In the genomic region with DNA sequence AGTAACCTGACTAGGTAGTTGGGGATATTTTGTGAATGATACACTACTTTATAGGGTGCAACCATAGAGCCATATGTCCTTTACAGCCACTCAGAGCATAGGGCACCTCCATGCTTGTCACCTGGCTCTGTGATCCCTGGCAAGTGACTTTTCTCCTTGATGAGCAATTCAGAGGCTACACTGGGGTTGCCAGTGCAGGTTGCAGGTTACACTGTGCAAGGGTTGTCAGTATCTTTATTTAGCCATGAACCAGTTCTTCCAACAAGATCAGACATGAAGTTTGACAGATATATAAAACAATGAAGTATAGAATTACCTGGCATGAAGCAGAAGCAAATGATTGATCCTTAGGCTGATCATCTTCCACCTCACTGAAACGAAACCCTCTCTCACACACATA, we compare ENCODE assay signal across 26 mouse cellular contexts. TPM values are rescaled to one million over a fixed set of nuclear protein-coding genes. Genes with fewer than 3 reads are reported as not detected.
DNase-seq lines count a peak whose midpoint lies in the region; ATAC-seq and TF ChIP-seq lines count a peak whose summit lies in the region.
"Had no signal": no experiment of that assay in that cellular context is flagged by ENCODE, and none has a peak within 500 bp of the region (broad histone marks: within the 10 kb centered on the region; RNA-seq: fewer than 3 reads in every experiment).

No protein-coding gene starts in this region.

- whole genome bisulfite sequencing in liver, postnatal 0 days (ENCODE audit: insufficient replicate concordance), result 67% methylated on average over 1 of the region's 1 CpGs

- H3K27ac ChIP-seq in liver, postnatal 0 days (ENCODE audit: low read depth), result no peak overlapping the region
- H3K27ac ChIP-seq: embryonic facial prominence, embryonic 13.5 days; embryonic facial prominence, embryonic 15.5 days; forebrain, embryonic 13.5 days had no signal

- peak; percentile 41 for DNase-seq in gastrocnemius, adult 18-20 months (ENCODE audit: low spot score)
- no peak for DNase-seq in gastrocnemius, postnatal 14 days
- peak; percentile 35 for DNase-seq in urinary bladder, postnatal 14 days (ENCODE audit: low spot score)
- no peak for DNase-seq in urinary bladder, postnatal 25 days (ENCODE audit: low spot score)
- DNase-seq in gonadal fat pad, adult 2 months (ENCODE audit: low read depth), result peak; percentile 88
- no peak for DNase-seq in liver, postnatal 0 days
- no peak for DNase-seq in left cerebral cortex, adult 9 months (ENCODE audit: low spot score in 2 of 2)
- DNase-seq: adrenal gland, adult 2 months; adrenal gland, postnatal 10 days; adrenal gland, postnatal 25 days; B cell, adult 2 months; cerebellum, adult 11 months; cerebellum, adult 18-20 months; cerebellum, adult 8-10 months; cerebellum, adult 9-11 months; cerebellum, postnatal 14 days; cerebellum, postnatal 36 days; embryo, embryonic 11 days had no signal

- H3K4me1 ChIP-seq in liver, postnatal 0 days (ENCODE audit: insufficient read depth), result no peaks in the 10 kb centered on the region
- H3K4me1 ChIP-seq: forebrain, embryonic 13.5 days had no signal

- no peaks in the 10 kb centered on the region for H3K9me3 ChIP-seq in liver, postnatal 0 days (ENCODE audit: low read length)
- H3K9me3 ChIP-seq: embryonic facial prominence, embryonic 13.5 days; embryonic facial prominence, embryonic 15.5 days; forebrain, embryonic 13.5 days had no signal

- H3K4me2 ChIP-seq in liver, postnatal 0 days (ENCODE audit: low read depth, low read length), result no peak overlapping the region
- H3K4me2 ChIP-seq: embryonic facial prominence, embryonic 13.5 days; embryonic facial prominence, embryonic 15.5 days; forebrain, embryonic 13.5 days had no signal

- H3K9ac ChIP-seq in liver, postnatal 0 days (replicated peaks), result no peak overlapping the region
- H3K9ac ChIP-seq: embryonic facial prominence, embryonic 13.5 days; embryonic facial prominence, embryonic 15.5 days; forebrain, embryonic 13.5 days had no signal

- intact Hi-C loops in gastrocnemius, postnatal 14 days (cut with DNase I; ENCODE audit: low total_unique reads), result no loop called here

- no peak overlapping the region for H3K4me3 ChIP-seq in liver, postnatal 0 days (ENCODE audit: low read depth, low read length)
- H3K4me3 ChIP-seq: embryonic facial prominence, embryonic 13.5 days; embryonic facial prominence, embryonic 15.5 days; forebrain, embryonic 13.5 days had no signal

- no peak for TF ChIP-seq CTCF in liver, postnatal 0 days (IDR thresholded peaks at IDR 0.05; ENCODE audit: low read depth)

- ATAC-seq in liver, postnatal 0 days, result no peak
- ATAC-seq: CD4-positive, CD25-positive, alpha-beta regulatory T cell, adult 4 months; forebrain, embryonic 13.5 days; forebrain, embryonic 16.5 days had no signal

- H3K27me3 ChIP-seq in liver, postnatal 0 days (ENCODE audit: insufficient read depth, low read length), result no peaks in the 10 kb centered on the region
- H3K27me3 ChIP-seq: CH12.LX; embryonic facial prominence, embryonic 13.5 days; embryonic facial prominence, embryonic 15.5 days; forebrain, embryonic 13.5 days had no signal

- TF ChIP-seq EP300 in liver, postnatal 0 days (IDR thresholded peaks at IDR 0.05; ENCODE audit: low read depth), result no peak

- H3K36me3 ChIP-seq in liver, postnatal 0 days (replicated peaks; ENCODE audit: insufficient read depth, low read length), result no peaks in the 10 kb centered on the region
- H3K36me3 ChIP-seq: embryonic facial prominence, embryonic 13.5 days; embryonic facial prominence, embryonic 15.5 days had no signal

RNA-seq across cellular contexts. Expression of a gene that starts 59.1 kb away (rescaled TPM):
- total RNA-seq in gastrocnemius, adult 18-20 months (2021), result 10 to 100 TPM; 39.5 to 43.1 TPM
- 10 to 100 TPM; 85.0 to 89.2 TPM for total RNA-seq in gastrocnemius, postnatal 14 days (2021)
- polyA plus RNA-seq in gonadal fat pad, adult 2 months (2012; rRNA removed), result 14.3 and 15.5 TPM in 2 replicates
- 0.51 and 0.60 TPM in 2 replicates for polyA plus RNA-seq in liver, postnatal 0 days (2015; fragmentation: Nextera tagmentation; extraction: Ambion mirVana)
- total RNA-seq: common myeloid progenitor, adult 5-6 weeks; MEL had no signal
- polyA plus RNA-seq: CD4-positive, CD25-positive, alpha-beta regulatory T cell, adult 4 months had no signal

Comparison
In these comparisons a context has a peak if more than half of its experiments do, and no peak if none do; other contexts are left out.
1. DNase-seq: peak in gastrocnemius, adult 18-20 months (single experiment), urinary bladder, postnatal 14 days (single experiment) and gonadal fat pad, adult 2 months (single experiment); none in gastrocnemius, postnatal 14 days (single experiment), urinary bladder, postnatal 25 days (single experiment), liver, postnatal 0 days (single experiment) and left cerebral cortex, adult 9 months (0 of 2).